Mouse (Mus musculus): ENCODE measurements at regions not wholly inside any gene's neighbourhood (a gene's known extent, or its start where the extent isn't known, plus 50 kb on each side); places are given as distances from the start of the nearest gene placed in this dataset.

DNA sequence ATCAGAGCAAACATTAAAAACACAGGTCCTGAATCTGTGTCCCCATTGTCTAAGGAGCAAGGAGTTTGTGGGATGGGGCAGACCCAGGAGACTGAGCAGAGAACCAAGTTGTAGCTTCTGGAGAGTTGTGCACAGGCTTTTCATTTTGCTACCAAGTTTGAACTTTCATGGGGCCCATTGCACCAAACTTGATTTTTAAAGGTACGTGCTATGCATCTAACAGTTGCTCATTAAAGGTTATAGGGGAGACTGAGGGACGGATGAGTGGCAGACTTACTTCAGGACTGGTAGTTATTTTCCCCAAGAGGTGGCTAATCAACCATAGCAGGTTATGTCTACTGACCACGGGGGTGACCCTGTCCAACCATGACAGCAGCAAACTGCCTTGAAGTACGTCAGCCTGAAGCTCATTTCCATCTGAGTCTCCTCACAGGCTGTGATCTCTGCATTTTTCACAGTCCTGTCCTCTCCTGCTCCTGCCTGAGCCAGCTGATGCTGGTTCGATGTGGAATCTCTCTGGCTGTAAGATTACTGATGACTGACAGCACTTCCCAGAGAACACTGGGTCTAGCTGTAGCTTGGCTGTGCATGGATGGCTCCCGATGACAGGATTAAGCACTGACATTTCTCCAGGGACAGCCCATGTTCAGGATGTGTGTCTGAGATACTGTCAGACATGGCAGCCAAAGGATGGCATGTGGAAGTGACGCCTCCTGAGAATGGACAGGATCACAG, 590.9 kb upstream of the Plxna2 start:
- no peak for DNase-seq

DNA sequence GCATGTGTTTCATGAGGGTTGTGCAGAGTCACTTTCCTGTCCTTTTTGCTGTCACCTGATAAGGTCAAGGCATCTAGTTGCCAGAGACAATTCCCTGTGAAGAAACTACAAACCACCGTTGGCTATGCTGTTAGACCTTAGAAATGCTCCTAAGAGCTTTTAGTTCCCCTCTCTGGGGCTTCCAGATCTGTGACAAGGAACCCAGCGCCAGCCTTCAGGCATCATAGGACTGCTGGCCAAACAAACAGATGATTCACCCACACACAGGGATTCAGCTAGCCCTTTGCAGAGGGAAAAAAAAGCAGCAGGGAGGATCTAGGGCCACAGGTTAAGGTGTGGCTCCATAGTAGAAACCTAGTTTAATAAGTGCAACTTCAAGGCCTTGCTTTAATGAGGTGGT, 591.8 kb upstream of the Plxna2 start:
- no peak for DNase-seq

DNA sequence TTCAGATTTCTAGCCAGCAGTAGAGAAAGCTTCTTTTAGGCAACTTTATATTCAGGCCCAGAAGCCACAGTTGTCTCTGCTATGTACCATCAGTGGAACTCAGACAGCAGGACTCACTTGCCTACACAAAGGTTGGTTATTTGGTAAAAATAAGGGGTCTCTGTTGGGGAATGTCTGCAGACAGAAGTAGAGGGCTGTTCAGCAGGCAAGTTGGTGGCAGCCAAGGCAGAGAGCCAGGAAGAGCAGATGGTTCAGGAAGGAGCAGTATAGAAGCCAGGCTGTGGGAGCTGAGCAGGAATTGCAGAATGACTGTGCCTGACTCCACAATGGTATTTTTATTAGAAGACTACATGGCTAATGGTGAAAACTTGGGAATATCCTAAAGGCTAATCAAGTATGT, 598.7 kb upstream of the Plxna2 start:
- no peak for DNase-seq

DNA sequence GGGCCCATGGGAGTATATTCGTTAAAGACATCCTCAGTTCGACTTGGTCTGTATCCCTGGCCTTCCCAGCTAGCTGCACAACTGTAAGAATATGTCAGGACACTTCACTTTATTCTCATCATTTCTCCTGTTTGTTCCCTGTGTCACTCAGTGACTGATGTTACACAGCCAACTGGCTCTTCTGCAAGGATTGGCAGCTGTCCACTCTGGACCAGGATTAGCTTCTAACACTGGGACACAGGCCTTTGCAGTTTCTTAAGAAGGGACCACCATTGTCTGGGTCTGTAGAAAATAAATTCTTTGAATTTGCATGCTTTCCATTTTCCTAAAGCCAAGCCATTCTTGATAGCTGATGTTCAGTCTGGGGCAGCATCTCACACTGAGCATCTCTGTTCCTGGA, 622.1 kb upstream of the Camk1g start:
- no peak for DNase-seq

DNA sequence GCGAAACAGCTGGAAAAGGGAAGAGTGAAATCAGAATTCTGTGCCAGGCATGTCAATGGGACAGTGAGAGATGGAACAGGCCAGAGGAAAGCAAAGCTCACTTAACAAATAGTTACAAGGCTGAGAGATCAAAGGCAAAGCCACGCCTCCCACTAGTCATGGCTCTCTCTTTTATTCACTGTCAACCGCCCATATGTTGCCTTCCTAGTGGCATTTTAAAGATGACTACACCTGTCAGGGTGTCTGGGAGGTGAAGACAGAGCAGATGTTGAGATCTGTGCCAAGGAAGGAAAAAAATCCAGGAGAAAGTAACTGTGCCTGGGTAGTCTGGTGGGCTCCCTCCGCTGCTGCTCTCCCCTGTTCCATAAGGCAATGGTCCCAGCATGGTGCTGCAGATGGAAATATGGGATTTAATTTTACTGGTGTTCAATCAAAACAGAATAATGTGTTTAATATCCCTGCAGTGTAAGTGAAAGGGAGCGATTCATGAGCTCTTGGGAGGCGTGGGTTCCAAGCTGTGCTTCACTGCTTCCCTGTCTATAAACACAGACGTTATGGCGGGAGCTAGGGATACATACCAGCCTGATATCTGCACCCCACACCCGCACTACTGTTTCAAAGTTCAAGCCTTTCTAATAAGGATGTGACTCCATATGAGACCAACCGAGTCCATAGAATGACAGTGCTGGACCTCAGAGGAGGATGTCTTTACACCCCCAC, 620.0 kb upstream of the Camk1g start:
- no peak for DNase-seq

DNA sequence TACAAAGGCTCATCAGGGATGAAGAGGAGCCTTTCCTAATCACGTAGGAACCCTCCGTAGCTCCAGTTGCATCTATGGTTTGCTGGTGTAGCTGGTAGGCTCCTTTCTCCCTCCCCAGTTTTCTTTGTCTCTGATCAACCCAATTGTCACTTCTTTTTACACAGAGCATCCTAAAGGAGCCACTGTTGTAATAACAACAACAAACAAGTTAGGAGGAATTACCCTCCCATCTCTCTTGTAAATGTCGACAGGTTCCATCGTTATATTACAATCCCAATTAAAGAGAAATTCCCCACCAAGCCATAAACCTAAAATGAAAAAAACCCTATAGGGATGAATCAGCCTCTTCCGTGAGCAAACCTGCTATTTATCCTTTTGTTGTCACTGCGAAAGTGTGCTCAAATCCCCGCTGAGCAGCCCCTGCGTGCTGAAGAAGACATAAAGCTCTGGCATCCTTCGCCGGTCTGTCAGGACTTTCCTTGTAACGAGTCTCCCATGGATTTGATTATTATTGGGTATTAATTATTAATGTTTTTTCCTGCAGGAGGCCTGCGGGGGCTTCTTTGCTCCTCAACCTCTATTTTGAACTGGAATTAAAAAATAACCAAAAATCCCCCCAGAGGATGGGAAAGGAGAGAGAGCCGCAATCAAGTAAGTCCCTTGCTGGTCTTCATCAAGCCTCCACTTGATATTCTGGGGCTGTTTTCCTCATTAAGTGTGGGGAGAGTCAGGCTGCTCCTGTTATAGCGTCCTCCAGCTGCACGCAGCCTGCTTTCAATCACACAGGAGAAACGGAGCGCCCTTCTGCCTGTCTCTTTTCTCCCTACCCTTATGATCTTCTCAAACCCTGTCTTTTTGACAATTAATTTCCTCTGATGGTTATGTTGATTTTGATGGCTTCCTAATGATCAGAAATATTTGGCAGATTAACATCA, 619.1 kb upstream of the Camk1g start:
- DNase-seq, result no peak

DNA sequence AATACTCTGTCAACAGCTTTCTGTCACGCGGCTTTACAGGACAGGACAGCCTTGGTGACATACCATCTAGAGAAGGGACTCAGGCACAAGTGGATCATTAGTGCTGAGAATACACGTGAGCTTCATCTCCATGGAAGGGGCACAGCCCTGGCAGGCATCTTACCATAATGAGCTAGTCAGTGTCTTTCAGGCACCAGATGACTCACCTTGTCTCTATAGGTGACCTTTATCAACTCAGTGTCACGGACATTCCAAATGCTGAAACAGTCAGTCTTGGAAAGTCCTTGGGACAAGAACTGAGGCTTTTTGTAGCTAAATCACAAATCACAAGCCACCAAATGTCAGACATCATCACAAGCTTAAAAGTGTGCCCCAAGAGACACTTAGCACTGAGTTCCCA, 610.5 kb upstream of the Camk1g start:
- DNase-seq, result no peak

DNA sequence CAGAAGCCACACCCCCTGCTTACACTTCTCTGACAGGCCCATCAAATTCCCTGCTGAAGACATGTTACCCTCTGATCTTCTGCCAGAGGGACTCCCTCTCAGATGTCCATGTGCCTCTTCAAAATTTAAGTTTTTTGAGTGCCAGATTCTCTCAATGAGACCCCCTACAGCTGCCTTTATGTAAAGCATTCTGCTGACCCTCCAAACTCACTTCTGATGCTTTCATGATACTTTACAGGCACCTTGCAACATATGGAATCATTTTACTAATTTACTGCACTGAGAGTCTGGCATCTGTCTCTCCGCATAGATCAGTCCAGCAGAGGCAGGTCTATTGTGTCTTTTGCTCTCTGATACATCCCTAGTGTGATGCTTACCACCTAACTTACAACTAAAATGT, 601.4 kb upstream of the Camk1g start:
- no peak for DNase-seq

DNA sequence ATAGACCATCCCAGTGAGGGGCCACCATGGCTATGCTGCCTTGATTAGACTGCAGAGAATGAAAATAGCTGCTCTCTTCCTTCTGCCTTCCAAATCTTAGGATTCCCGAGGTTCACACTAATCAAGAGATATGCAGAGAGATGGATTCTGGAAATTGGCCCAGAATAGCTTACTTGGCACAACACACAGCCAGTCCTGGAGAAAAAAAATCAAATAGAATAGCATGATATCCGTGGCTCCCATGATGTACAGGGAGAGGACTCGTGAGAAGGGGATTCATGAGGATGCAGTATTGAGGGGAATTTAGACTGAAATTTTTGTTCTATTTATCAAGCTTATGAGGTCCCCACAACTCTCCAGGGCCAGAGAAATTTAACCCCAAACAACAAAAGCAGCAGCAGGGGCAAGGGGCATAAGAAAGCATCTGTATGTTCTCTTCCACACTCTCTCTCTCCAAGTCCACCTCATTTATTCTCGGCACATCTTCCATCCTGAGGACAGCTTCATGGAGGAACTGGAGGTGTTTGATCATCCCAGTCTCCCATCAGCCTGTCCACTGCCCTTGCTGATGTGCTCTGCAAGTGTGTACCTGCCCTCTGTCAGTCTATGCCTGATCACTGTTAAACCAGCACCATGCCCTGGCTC, 599.3 kb upstream of the Camk1g start:
- no peak for DNase-seq

DNA sequence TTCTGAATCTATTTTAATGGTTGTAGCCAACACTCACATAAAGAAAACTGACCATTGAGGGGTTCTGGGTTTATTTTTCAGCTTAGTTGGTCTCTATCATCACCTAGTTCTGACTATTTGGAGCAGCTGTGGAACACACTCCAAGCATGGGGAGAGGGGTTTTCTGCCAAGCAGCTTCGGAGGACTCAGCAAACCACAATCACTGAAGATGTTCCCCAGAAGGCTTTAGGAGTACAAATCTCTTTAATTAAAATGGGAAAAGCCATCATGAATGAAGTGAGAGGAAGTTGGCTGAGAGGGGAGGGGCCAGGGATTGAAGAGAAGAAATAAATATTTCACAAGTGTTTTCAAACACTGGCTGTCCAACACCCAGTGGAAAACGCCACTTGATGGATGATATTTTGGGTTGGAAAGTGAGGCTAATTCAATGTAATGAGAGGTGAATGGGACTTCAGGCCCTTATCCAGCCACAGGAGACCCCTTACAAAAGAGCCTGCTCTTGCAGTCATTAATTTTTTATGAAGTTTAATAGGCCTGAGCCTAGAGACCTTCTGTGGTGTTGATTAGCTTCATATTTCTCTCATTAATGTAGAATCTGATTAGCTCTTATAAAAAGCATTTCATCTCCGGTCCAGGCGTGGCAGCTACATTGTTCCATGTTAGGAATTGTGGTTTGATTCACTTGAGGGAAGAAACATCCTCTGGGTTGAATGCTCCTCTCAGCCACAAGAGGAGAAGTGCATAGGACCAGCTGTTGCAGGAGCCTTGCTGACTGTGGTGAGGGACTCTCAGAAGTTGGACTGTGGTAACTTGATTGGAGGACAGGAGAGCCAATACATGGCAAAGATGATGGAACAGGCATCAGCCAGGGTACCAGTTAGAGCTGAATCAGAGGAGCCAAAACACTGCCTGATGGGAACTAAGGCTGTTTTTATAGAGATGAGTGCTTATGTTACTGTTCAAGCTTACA, 598.1 kb upstream of the Camk1g start:
- DNase-seq, result no peak

DNA sequence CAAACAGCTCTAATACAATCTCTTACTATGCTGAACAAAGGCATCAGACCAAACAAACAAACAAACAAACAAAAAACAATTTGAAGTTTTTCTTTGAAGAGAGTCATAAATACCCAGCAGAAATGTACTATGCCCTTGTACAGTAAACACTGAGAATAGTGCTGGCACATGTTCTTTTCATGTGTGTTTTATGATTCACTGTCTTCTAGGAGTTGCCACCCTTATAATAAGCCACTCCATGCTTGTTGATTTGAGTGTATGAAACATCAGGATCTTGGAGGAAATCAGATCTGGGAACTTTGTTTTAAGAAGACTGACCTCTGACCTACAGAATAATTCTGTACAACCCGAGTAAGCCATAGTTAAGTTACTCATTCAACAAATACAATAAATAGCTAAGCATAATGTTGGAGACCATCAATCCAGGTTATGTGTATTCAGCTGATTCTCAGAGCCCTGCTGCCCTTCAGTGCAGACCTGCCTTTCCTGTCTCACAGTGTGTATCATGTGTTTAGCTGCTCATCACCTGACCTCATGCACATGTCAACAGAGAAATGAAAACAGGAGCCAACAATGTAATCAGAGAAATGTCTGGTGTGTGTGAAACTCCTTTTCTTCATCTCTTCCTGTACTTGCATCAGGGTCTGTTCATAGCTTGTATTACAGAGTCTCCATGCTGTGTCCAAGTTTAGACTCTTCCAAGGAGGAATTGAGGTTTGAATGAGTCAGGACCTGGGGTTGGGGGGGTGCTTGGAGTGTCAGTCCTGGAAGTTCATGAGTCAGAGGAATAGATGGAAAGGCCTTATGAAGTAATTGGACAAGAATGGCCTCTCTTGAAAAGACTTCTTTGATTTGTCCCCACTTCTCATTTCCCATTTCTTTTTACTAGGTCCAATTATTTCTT, 596.8 kb upstream of the Camk1g start:
- DNase-seq, result no peak

DNA sequence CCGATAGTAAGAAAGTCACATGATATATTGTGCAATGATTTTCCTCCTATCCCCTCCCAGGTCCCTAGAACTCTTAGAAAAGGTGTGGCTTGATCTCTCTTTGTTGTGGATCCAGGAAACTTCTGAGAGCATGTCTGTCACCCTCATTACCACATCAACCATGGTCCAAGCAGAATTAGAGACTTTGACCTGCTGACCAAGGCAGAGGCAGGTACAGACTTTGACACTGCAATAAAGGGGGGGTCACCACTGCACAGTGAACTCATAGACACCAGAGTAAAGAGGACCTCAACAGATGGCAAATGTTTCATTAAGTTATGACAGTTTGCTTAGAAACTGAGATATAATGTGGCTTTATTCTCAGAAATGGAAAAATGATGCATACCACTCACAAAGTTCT, 595.2 kb upstream of the Camk1g start:
- DNase-seq, result no peak

DNA sequence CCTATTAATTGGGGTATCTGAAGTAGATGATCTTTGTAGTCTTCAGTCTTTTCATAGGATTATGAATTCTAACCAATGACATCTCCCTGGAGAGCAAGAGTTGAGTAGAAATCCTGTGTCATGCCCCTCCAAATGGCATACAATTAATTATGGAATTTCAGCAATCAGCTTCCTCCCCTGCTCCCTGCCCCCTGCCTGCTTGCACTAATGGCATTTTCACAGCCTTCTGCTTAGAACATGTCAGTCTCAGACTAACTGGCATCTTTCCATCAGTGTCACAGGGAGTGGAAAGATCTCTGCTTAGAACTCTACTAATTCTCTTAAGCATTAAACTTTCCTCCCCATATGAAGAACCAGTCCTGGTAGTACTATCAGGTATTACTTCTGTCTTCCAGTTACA, 581.8 kb upstream of the Camk1g start:
- DNase-seq, result no peak

DNA sequence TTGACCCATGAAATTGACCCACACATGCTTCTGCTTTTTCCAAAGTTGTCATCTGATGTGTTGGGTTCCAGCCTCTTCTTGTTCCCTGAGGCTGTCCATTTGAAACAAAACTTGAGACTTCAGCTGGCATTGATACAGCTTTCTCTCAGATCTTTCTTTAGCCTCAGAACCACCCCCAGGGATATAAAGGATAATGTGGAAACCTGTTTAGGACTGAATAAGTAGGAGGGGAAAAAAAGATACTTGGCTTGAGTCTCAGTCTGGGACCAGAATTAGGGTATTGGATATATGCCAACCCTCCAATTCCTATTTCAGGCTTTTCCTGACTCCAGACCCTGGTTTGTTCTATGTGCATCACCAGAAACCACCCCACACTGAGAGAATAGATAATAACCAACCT, 579.7 kb upstream of the Camk1g start:
- DNase-seq, result no peak

DNA sequence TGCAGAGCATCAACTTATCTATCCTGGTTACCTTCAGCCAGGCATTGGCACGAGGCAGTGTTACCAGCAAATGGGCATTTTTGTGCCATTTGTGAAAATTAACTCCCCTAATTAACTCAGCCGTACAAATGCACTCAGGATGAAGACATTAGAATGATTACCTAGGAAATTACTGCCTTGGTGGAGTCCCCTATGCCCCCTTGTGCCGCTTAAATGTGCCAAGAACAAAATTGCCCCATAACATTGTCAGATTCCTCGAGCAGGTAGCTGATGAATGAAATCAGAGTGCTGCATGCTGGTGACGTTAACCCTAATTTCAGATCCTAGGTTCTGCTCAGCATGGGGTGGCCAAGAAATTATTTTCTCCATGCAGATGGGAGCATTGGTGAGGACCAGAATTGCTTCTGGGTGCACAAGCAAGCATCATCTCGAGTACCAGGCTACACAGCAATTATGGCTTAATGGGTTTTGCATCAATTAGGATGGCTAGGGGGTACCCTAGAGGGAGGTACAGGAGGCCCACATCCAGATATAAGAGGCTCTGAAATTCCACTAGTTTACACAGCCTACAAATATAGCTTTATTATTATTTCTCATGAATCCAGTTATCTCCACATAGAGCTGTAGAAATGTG, 577.0 kb upstream of the Camk1g start:
- no peak for DNase-seq

DNA sequence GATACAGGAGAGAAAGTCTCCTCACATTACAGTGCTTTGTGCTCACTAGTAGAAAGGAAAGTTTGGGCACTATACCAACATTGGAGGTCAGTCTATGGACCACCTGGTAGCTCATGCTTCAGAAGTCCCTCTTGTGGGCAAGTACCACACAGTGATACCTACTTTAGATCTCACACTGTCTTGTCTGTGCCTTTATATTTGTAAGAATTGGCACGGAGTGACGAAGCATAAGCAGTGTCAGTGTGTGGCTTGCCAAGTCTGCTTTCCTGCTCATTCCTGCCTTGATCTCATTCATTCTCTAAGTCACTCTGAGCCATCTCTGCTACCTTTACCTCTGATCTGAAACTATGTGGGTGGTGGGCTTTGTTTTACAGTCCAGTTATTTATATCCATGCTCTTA, 565.9 kb upstream of the Camk1g start:
- DNase-seq, result no peak

DNA sequence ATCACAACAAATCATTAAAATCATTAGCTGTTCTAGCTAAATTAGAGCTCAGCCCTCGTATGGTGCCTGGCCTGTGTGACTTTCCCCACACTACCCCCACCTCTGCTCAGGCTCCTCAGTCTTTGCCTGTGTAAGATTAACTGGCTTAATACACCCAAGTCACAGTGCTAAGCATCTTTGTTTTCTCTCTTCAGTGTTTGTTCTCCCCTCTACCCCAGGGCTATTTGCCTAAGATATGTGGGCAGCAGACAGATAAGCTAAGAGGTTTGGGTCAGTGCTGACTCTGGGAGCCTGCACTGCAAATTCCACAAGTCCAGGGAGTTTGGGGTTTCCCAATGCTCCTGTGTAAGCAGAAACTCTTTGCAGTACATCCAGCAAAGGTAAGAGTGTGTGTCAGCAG, 564.2 kb upstream of the Camk1g start:
- no peak for DNase-seq

DNA sequence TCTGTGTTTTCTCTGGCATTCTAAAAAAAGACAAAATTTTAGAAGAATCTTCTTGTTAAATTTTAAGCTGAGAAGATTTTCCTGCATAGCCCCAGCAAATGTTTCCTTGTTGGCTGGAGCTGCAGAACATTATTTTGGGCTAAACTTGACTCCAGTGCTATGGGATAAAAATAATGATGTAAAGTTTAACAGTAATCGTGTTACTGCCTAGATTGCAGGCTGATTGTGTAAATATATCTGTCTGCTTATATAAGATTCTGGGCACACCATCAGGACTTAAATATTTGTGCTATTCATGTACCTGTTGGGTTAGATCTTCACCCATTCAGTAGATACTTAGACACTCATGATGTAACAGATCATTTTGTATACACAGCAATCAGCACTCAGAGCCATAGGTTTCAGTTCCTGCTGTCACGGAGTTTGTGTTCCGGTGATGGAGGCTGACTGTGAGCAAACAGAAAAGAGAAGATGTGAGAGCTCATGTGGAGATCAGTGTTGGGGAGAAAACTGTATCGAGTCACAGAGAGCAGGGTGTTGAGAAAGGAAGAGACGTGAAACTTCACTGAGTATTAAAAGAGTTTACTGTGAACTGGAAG, 561.1 kb upstream of the Camk1g start:
- DNase-seq, result no peak

DNA sequence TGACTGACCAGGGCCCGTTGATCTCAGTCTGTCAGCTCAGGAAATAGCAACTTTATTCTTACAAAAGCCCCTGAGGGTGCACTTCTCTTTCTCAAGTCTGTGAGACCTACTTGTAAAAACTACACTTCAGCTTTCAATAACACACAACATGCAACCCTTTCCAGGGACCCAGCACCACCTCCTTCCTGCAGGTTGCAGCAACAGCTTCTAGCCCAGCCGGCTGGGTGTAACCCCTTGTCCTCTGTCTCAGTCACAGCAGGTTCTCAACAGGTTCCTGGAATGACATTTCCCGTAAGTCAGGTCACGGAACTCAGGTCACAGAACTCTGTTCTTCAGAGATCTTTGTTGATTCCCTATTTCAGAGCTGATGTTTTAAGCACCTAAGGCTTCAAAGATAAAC, 558.5 kb upstream of the Camk1g start:
- DNase-seq, result no peak

DNA sequence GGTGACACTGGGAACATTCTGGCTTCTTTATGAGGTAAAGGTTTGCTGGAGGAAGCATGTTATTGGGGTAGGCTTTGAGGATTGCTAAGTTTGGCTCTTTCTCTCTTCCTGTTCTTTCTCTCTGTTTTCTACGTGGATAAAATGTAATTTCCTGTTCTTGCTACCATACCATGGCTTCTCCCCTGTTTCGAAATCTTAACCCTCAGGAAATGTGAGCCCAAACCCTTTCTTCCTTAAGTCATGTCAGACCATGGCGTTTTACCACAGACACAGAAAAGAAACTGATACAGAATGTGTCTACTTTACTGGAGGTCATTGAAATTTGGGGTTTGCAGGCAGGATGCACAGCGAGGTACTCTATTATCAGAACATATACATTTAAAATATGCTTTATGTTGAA, 552.7 kb upstream of the Camk1g start:
- no peak for DNase-seq
